Mouse (Mus musculus): ENCODE results near the gene Jazf1.

DNA sequence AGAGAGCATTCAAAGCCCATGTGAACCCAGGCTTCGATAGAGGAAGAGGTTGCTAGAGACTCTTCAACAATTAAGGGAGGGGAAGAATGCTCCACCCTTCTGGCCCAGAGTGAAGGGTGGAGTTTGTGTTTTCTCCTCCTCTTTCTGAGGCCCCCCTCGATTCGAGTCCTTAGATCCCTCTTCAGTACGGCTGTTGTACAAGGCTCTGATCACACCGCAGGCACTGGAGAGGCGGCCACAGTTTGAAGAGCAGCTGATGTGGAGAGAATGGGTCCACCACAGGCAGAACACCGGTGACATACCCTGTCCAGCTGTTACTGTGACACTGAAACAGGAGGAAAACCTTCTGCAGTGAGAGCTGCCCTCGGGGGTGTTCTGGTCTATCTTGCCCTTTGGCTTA, 292.5 kb downstream of the Jazf1 start:
- no peak for TF ChIP-seq POLR2A (IDR thresholded peaks at IDR 0.05; ENCODE audit: extremely low read depth, insufficient read depth, low read length)
- no peak for TF ChIP-seq CTCF (IDR thresholded peaks at IDR 0.05; ENCODE audit: low read depth, low read length)
